Mouse (Mus musculus) stomach, embryonic 14.5 days (tissue): Measurements from ENCODE around the gene Coil. TPM values are rescaled to one million over a fixed set of nuclear protein-coding genes. Genes with fewer than 3 reads are reported as not detected.

Experiments
- polyA plus RNA-seq: library from polyadenylated mRNA; unstranded; fragments of >200 nt; fragmentation: Nextera tagmentation; extraction: Ambion mirVana; gene quantifications from 2 replicates; pipeline ENCODE4 v1.2.1, GENCODE M21; 2014

The Coil gene
- polyA plus RNA-seq, 1 experiment from 2014 or later, result 11.2 TPM

Other genes with a start within 250 kb of the Coil start
- 20.6 and 23.9 TPM in 2 replicates for gene Akap1, start 105.7 kb upstream of the Coil start, polyA plus RNA-seq
- 73.5 and 78.3 TPM in 2 replicates for gene Scpep1, start 14.8 kb upstream of the Coil start, polyA plus RNA-seq
- not detected in 2 replicates for gene Elobl, start 3.3 kb upstream of the Coil start, polyA plus RNA-seq
- gene Trim25, start 29.1 kb downstream of the Coil start, polyA plus RNA-seq, result 22.2 and 22.9 TPM in 2 replicates
- gene Dgke, start 96.6 kb downstream of the Coil start, polyA plus RNA-seq, result 5.0 and 5.2 TPM in 2 replicates
- 2.4 and 3.4 TPM in 2 replicates for gene Gm525, start 103.6 kb downstream of the Coil start, polyA plus RNA-seq